Comparison of ENCODE assay signal across 8 mouse cellular contexts in the genomic region with DNA sequence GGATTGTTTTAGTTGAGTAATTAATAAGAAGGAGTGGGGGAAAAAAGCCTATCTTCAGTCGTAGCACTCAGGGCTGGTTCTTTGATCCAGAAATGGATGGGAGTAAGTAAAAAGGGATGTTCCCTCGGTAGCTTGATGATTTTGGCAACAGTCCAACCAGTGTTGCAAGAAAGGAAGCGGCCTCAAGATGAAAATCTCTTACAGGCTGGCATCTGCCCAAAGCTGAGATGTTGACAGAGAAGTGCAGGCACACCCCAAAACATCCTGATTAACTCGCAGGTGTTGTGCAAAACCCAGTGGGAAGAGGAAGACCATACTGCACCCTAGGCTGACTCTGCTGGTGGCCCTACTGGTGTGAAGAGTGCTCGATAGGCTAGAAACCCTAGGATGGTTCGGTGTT.
DNase-seq lines count a peak whose midpoint lies in the region; ATAC-seq and TF ChIP-seq lines count a peak whose summit lies in the region.

No protein-coding gene starts in this region.

- no peak overlapping the region for H3K9ac ChIP-seq in limb, embryonic 14.5 days (ENCODE audit: low read depth, low read length, severe bottlenecking)
- no peak overlapping the region for H3K9ac ChIP-seq in kidney, embryonic 14.5 days (ENCODE audit: low read depth, low read length)
- no peak overlapping the region for H3K9ac ChIP-seq in lung, embryonic 14.5 days

- no peaks in the 10 kb centered on the region for H3K36me3 ChIP-seq in limb, embryonic 14.5 days (ENCODE audit: control insufficient read depth, insufficient read depth, low read length)
- H3K36me3 ChIP-seq in limb, embryonic 10.5 days: no peaks in the 10 kb centered on the region
- H3K36me3 ChIP-seq in kidney, embryonic 14.5 days (ENCODE audit: control insufficient read depth, insufficient read depth, low read length): no peaks in the 10 kb centered on the region
- no peaks in the 10 kb centered on the region for H3K36me3 ChIP-seq in lung, embryonic 14.5 days (ENCODE audit: insufficient read depth)

- H3K27me3 ChIP-seq in limb, embryonic 14.5 days (ENCODE audit: control insufficient read depth, insufficient read depth, low read length): no peaks in the 10 kb centered on the region
- no peaks in the 10 kb centered on the region for H3K27me3 ChIP-seq in limb, embryonic 10.5 days (ENCODE audit: low read depth, poor library complexity, severe bottlenecking)
- H3K27me3 ChIP-seq in kidney, embryonic 14.5 days (ENCODE audit: control insufficient read depth, insufficient read depth, low read length): no peaks in the 10 kb centered on the region
- no peaks in the 10 kb centered on the region for H3K27me3 ChIP-seq in lung, embryonic 14.5 days (ENCODE audit: insufficient read depth, low read length)

- H3K4me1 ChIP-seq in limb, embryonic 14.5 days (ENCODE audit: control insufficient read depth, insufficient read depth, low read length): no peaks in the 10 kb centered on the region
- no peaks in the 10 kb centered on the region for H3K4me1 ChIP-seq in limb, embryonic 10.5 days
- no peaks in the 10 kb centered on the region for H3K4me1 ChIP-seq in kidney, embryonic 14.5 days (ENCODE audit: control insufficient read depth, insufficient read depth, low read length)
- H3K4me1 ChIP-seq in lung, embryonic 14.5 days (ENCODE audit: insufficient read depth): peaks cover 12% of the 10 kb centered on the region

- H3K9me3 ChIP-seq in limb, embryonic 14.5 days (ENCODE audit: control insufficient read depth, low read length): 0 out of 2 replicates have a peak, but pooled peaks cover 3% of the 10 kb centered on the region
- no peaks in the 10 kb centered on the region for H3K9me3 ChIP-seq in limb, embryonic 10.5 days (replicated peaks)
- H3K9me3 ChIP-seq in kidney, embryonic 14.5 days (ENCODE audit: control insufficient read depth, low read length): peaks cover 4% of the 10 kb centered on the region; the same call in 1 of the 2 replicates
- no peaks in the 10 kb centered on the region for H3K9me3 ChIP-seq in lung, embryonic 14.5 days (ENCODE audit: low read depth, low read length)

- no peak for TF ChIP-seq POLR2A in limb, embryonic 14.5 days (IDR thresholded peaks at IDR 0.05; ENCODE audit: borderline replicate concordance, extremely low read depth, insufficient read depth, insufficient read length)

- no peak overlapping the region for H3K27ac ChIP-seq in limb, embryonic 14.5 days (replicated peaks; ENCODE audit: low read depth, low read length)
- H3K27ac ChIP-seq in limb, embryonic 10.5 days: no peak overlapping the region
- no peak overlapping the region for H3K27ac ChIP-seq in kidney, embryonic 14.5 days (ENCODE audit: low read depth, low read length)
- H3K27ac ChIP-seq in lung, embryonic 14.5 days (ENCODE audit: low read depth): no peak overlapping the region

- peak; percentile 49 for DNase-seq in limb, embryonic 14.5 days (ENCODE audit: low spot score)
- DNase-seq in limb, embryonic 10.5 days (ENCODE audit: low spot score): no peak
- peak; percentile 31 for DNase-seq in gastrocnemius, postnatal 10 days
- DNase-seq in lung, embryonic 14.5 days: peak; percentile 94
- peak; percentile 59 to 67 for DNase-seq in spleen, postnatal 4 days (ENCODE audit: low spot score in 2 of 2)

- 54% methylated on average over 6 of the region's 6 CpGs for WGBS in limb, embryonic 14.5 days
- 76% methylated on average over 6 of the region's 6 CpGs for WGBS in limb, embryonic 10.5 days
- 41% methylated on average over 6 of the region's 6 CpGs for WGBS in kidney, embryonic 14.5 days
- 26% methylated on average over 6 of the region's 6 CpGs for WGBS in lung, embryonic 14.5 days

- no peak for TF ChIP-seq CTCF in lung, embryonic 14.5 days (IDR thresholded peaks at IDR 0.05; ENCODE audit: low read depth)

- H3K4me3 ChIP-seq in limb, embryonic 14.5 days (replicated peaks; ENCODE audit: low read length): no peak overlapping the region
- no peak overlapping the region for H3K4me3 ChIP-seq in limb, embryonic 10.5 days
- H3K4me3 ChIP-seq in kidney, embryonic 14.5 days (ENCODE audit: low read length): no peak overlapping the region
- H3K4me3 ChIP-seq in lung, embryonic 14.5 days (ENCODE audit: low read depth, low read length): no peak overlapping the region

- no peak for ATAC-seq in limb, embryonic 14.5 days (ENCODE audit: low FRiP score, low read depth)
- peak; percentile 61 for ATAC-seq in activated CD4-positive, CD25-positive, alpha-beta regulatory T cell, adult 4 months
- ATAC-seq in kidney, embryonic 14.5 days (ENCODE audit: low FRiP score, low TSS enrichment): 0 out of 2 replicates have a peak, but pooled peaks have one; percentile 56
- peak; percentile 80; the same call in 1 of the 2 replicates for ATAC-seq in lung, embryonic 14.5 days (ENCODE audit: insufficient read depth)
- no peak for ATAC-seq in erythroid progenitor cell, adult 5-6 weeks (replicated peaks; ENCODE audit: low FRiP score, poor library complexity, severe bottlenecking)

- no peak overlapping the region for H3K4me2 ChIP-seq in limb, embryonic 14.5 days (replicated peaks; ENCODE audit: low read depth, low read length, severe bottlenecking)
- H3K4me2 ChIP-seq in kidney, embryonic 14.5 days (replicated peaks; ENCODE audit: low read depth, low read length): no peak overlapping the region
- no peak overlapping the region for H3K4me2 ChIP-seq in lung, embryonic 14.5 days

Comparison
In these comparisons a context has a peak if more than half of its experiments do, and no peak if none do; other contexts are left out.
1. ATAC-seq: peak in activated CD4-positive, CD25-positive, alpha-beta regulatory T cell, adult 4 months (single experiment), kidney, embryonic 14.5 days (single experiment) and lung, embryonic 14.5 days (single experiment); none in limb, embryonic 14.5 days (single experiment) and erythroid progenitor cell, adult 5-6 weeks (single experiment).